Mouse (Mus musculus) ES-E14 (cell line): ENCODE results near the gene Clec2h. TPM values are rescaled to one million over a fixed set of nuclear protein-coding genes. Genes with fewer than 3 reads are reported as not detected.
"Not testable (repeated sequence)": the region's sequence is repeated elsewhere in the genome, so short reads cannot be mapped to it uniquely, and the experiment has no call there.

Experiments
- DNase-seq: peaks from one replicate; pipeline ENCODE4 v3.0.0-alpha.2; 2013; ENCODE audit warnings: low read depth, low spot score
- H3K27ac ChIP-seq: 2 replicates; pipeline ENCODE4 v1.5.1; 2012; ENCODE audit warnings: low read depth, mild to moderate bottlenecking, low read length, moderate library complexity, mixed read lengths; ENCODE audit not compliant: poor library complexity, insufficient read depth, severe bottlenecking
- H3K36me3 ChIP-seq: 2 replicates; pipeline ENCODE4 v1.6.1; 2012; ENCODE audit warnings: mild to moderate bottlenecking, low read length, moderate library complexity, mixed read lengths; ENCODE audit not compliant: control insufficient read depth, poor library complexity, insufficient read depth, severe bottlenecking
- H3K4me1 ChIP-seq, 2 experiments: fragments of 150-350 bp in 1 of 2; sonication (generic) in 1 of 2; 2 replicates each; pipeline ENCODE4 v1.6.1; 2012; ENCODE audit warnings: low read length in 2 of 2, mild to moderate bottlenecking in 1 of 2, mixed read lengths in 1 of 2; ENCODE audit not compliant: control insufficient read depth in 2 of 2, insufficient read depth in 2 of 2, poor library complexity in 1 of 2
- H3K4me3 ChIP-seq, 2 experiments: fragments of 150-350 bp in 1 of 2; sonication (generic) in 1 of 2; 2 replicates each; pipeline ENCODE4 v1.5.1; 2012; ENCODE audit warnings: low read length in 2 of 2, low read depth in 1 of 2, mild to moderate bottlenecking in 1 of 2, mixed read lengths in 1 of 2; ENCODE audit not compliant: insufficient read depth in 1 of 2, poor library complexity in 1 of 2, severe bottlenecking in 1 of 2
- H3K9ac ChIP-seq: 2 replicates; pipeline ENCODE4 v1.6.1; 2012; ENCODE audit warnings: low read depth, mild to moderate bottlenecking, low read length, mixed read lengths; ENCODE audit not compliant: poor library complexity, insufficient read depth, severe bottlenecking
- H3K9me3 ChIP-seq: fragments of 150-350 bp; sonication (generic); 2 replicates; pipeline ENCODE4 v1.6.1; 2012; ENCODE audit warnings: low read depth, mild to moderate bottlenecking, low read length; ENCODE audit not compliant: control insufficient read depth, insufficient read depth
- CHD2 ChIP-seq: IDR thresholded peaks from 2 replicates; pipeline ENCODE4 v1.6.1; 2014; ENCODE audit warnings: mild to moderate bottlenecking, low read depth, low read length, inconsistent platforms
- HCFC1 ChIP-seq: IDR thresholded peaks from 2 replicates; pipeline ENCODE4 v1.6.1; 2012; ENCODE audit warnings: low read length, inconsistent platforms, borderline replicate concordance; ENCODE audit not compliant: insufficient read depth
- MAFK ChIP-seq: IDR thresholded peaks from 2 replicates; pipeline ENCODE4 v1.6.1; 2014; ENCODE audit warnings: mild to moderate bottlenecking, low read depth, low read length, inconsistent platforms; ENCODE audit not compliant: insufficient read depth
- ZC3H11A ChIP-seq: IDR thresholded peaks from 2 replicates; pipeline ENCODE4 v1.6.1; 2012; ENCODE audit warnings: low read depth, mild to moderate bottlenecking, inconsistent platforms, low read length, borderline replicate concordance
- ZNF384 ChIP-seq: IDR thresholded peaks from 2 replicates; pipeline ENCODE4 v1.6.1; 2012; ENCODE audit warnings: low read depth, low read length, inconsistent platforms
- in situ Hi-C, 2 experiments: fragments of 600-800 bp; cut with MboI; formaldehyde crosslinking; loops; one replicate each; pipeline ENCODE4 v1.15.1; 2025; ENCODE audit warnings: low sequenced_read_pairs in 2 of 2, inconsistent platforms in 1 of 2; ENCODE audit not compliant: unreplicated experiment in 2 of 2
- total RNA-seq: library from RNA; depleted of rRNA; stranded (reverse); fragments of 300-350 nt; gene quantifications from 2 replicates; pipeline ENCODE4 v1.2.3, GENCODE M21; 2012

The Clec2h gene
- total RNA-seq, 1 experiment = not detected

- in situ Hi-C loops = no loop called here
- H3K4me3 ChIP-seq = no peak overlapping the region
- TF ChIP-seq CHD2 = no peak
- TF ChIP-seq ZC3H11A = no peak
- no peak for TF ChIP-seq HCFC1
- TF ChIP-seq ZNF384 = no peak
- TF ChIP-seq MAFK = no peak
- no peak overlapping the region for H3K27ac ChIP-seq
- no peak for DNase-seq
- no peaks in the 10 kb centered on the region for H3K9me3 ChIP-seq
- H3K36me3 ChIP-seq = no peaks in the 10 kb centered on the region
- no peak overlapping the region for H3K9ac ChIP-seq
- no peaks in the 10 kb centered on the region for H3K4me1 ChIP-seq
These were observed 18.2 kb upstream of the Clec2h start for GRCm38 (mm10) chr6:128643999-128644398.

GRCm38 (mm10) chr6:128644694-128645093 is 17.5 kb upstream of the Clec2h start:
- H3K27ac ChIP-seq, DNase-seq, in situ Hi-C loops, H3K4me3 ChIP-seq, H3K4me1 ChIP-seq, H3K9ac ChIP-seq, H3K9me3 ChIP-seq, H3K36me3 ChIP-seq: not testable (repeated sequence)

- H3K4me3 ChIP-seq, H3K9me3 ChIP-seq, in situ Hi-C loops, H3K9ac ChIP-seq, H3K27ac ChIP-seq, DNase-seq, H3K36me3 ChIP-seq, H3K4me1 ChIP-seq: not testable (repeated sequence)
These were observed 16.5 kb upstream of the Clec2h start for GRCm38 (mm10) chr6:128645708-128646107.

- H3K36me3 ChIP-seq = no peaks in the 10 kb centered on the region
- in situ Hi-C loops = no loop called here
- TF ChIP-seq CHD2 (no peak), HCFC1 (no peak), ZNF384 (no peak), ZC3H11A (no peak), MAFK (no peak)
- no peak overlapping the region for H3K4me3 ChIP-seq
- no peaks in the 10 kb centered on the region for H3K9me3 ChIP-seq
- H3K9ac ChIP-seq = no peak overlapping the region
- H3K27ac ChIP-seq = no peak overlapping the region
- H3K4me1 ChIP-seq = no peaks in the 10 kb centered on the region
- no peak for DNase-seq
These were observed 12.5 kb upstream of the Clec2h start for GRCm38 (mm10) chr6:128649681-128650080.

- Histone ChIP-seq H3K9ac (no peak overlapping the region), H3K4me1 (no peaks in the 10 kb centered on the region), H3K4me3 (no peak overlapping the region), H3K36me3 (no peaks in the 10 kb centered on the region), H3K9me3 (no peaks in the 10 kb centered on the region), H3K27ac (no peak overlapping the region)
- DNase-seq = no peak
- TF ChIP-seq HCFC1 (no peak), CHD2 (no peak), ZNF384 (no peak), ZC3H11A (no peak), MAFK (no peak)
- in situ Hi-C loops = no loop called here
These were observed 12.0 kb upstream of the Clec2h start for GRCm38 (mm10) chr6:128650187-128650586.

GRCm38 (mm10) chr6:128650827-128651226 is 11.4 kb upstream of the Clec2h start:
- H3K9ac ChIP-seq, in situ Hi-C loops, H3K4me3 ChIP-seq, H3K27ac ChIP-seq, DNase-seq, H3K9me3 ChIP-seq, H3K4me1 ChIP-seq, H3K36me3 ChIP-seq: not testable (repeated sequence)
